Mouse (Mus musculus): ENCODE results near the gene Cyb561a3.

GRCm38 (mm10) chr19:10608573-10609240 is 31.7 kb downstream of the Cyb561a3 start:
- no peak for TF ChIP-seq CTCF (IDR thresholded peaks at IDR 0.05; ENCODE audit: low read depth, low read length)
- no peak for TF ChIP-seq POLR2AphosphoS5 (IDR thresholded peaks at IDR 0.05; ENCODE audit: insufficient replicate concordance, low read depth, low read length)
- no peak for TF ChIP-seq TAL1 (conservative IDR thresholded peaks at IDR 0.05; ENCODE audit: low read depth, low read length)
- no peak for TF ChIP-seq GATA1 (IDR thresholded peaks at IDR 0.05; ENCODE audit: borderline replicate concordance, low read length)

Data from G1E (cell line).